Mouse (Mus musculus) liver, postnatal 0 days (tissue): ENCODE measurements around the gene Ryr3.

Experiments used
- CTCF ChIP-seq: sonication (generic); IDR thresholded peaks from 2 replicates; pipeline ENCODE4 v1.5.1; 2016; ENCODE audit warnings: antibody characterized with exemption, low read depth
- EP300 ChIP-seq: IDR thresholded peaks from 2 replicates; pipeline ENCODE4 v1.6.1; 2016; ENCODE audit warnings: antibody characterized with exemption, low read depth, mild to moderate bottlenecking

GRCm38 (mm10) chr2:113095184-113095583 lies 121.7 kb downstream of the Ryr3 start:
- no peak for TF ChIP-seq CTCF
- no peak for TF ChIP-seq EP300
